Mouse (Mus musculus) erythroid progenitor cell, adult 5-6 weeks (primary cell): ENCODE measurements around the gene Nolc1. TPM values are rescaled to one million over a fixed set of nuclear protein-coding genes. Genes with fewer than 3 reads are reported as not detected.

ENCODE experiments used
- ATAC-seq: replicated peaks from 2 replicates; pipeline ENCODE4 v1.8.0; 2016; ENCODE audit warnings: moderate number of reproducible peaks, mild to moderate bottlenecking, moderate TSS enrichment, inconsistent platforms; ENCODE audit not compliant: poor library complexity, low FRiP score, severe bottlenecking
- total RNA-seq, 2 experiments: library from RNA; stranded (forward) in 1 of 2; stranded (reverse) in 1 of 2; fragments of 150-400 nt in 1 of 2; fragments of 186-747, 209-891 nt in 1 of 2; gene quantifications; 2 replicates each; pipeline versions ENCODE4 v1.2.3 to v1.2.4; 2015 to 2017; ENCODE audit warnings: low replicate concordance in 2 of 2

Gene Nolc1
- total RNA-seq, 2 experiments from 2014 or later = 9.6 to 18.5 TPM

DNA sequence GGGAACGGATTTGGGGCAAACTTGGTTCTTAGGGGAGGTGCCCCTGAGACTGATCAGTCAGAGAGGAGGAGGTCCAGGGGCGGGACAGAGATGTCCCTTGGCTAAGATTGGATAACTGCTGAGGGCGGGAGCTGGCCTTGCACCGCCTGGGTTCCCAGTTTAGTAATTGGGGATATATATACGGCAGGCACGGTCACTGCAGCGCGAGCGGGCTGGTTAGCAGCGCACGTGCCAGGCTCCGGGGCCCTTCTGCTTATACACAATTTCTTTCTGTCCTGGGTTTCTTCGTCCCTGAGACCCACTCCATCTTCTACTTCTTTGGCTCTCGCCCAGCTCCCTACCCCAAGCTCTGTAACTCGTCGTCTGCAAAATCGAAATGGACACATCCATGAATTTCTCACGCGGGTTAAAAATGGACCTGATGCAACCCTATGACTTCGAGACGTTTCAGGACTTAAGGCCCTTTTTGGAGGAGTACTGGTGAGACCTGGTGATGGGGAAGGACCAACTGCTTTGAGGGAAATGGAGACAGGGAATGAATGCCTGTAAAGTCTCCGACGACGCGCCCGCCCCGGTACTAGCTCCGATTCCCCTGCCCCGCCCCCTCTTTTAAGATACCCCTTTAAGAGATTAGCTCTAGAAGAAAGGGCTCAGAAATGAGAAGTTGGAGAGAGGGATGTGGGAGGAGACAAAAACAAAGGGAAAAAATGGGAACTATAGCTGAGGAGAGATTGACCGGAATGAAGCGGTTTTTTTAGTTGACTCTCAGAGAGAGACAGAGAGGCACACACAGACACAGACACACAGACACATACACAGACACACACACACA is 56.2 kb downstream of the Nolc1 start, which contains the start of gene Elovl3:
Gene Elovl3, plus strand, starts transcription at position 204 of the 832 bp plus-strand sequence.
- ATAC-seq = no peak

DNA sequence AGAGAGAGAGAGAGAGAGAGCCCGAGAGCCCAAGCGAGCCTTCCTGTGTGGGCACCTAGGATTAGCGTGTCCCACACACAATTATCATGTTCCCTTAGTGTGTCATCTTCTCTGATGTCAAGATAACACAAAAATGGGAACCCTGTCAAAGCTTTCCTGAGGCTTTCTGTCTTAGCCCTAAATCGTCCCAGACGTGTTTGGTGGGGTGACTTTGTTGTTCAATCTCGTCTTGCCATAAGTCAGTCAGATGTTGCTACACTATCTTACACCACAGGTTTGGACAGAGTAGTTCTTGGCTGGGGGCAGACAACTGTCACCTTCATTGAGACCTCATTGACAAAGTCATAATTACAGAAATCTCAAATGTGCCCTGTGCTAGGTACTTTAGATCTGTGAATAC is 56.9 kb downstream of the Nolc1 start:
- no peak for ATAC-seq

Other genes with a start within 250 kb of the Nolc1 start
- 0.72 and 3.4 TPM in 2 replicates for gene Armh3, start 77.4 kb upstream of the Nolc1 start, total RNA-seq (2015; ENCODE audit: low replicate concordance)
- 1.2 and 2.0 TPM in 2 replicates for gene Armh3, start 77.4 kb upstream of the Nolc1 start, total RNA-seq (2017; ENCODE audit: low replicate concordance)
- gene Hps6, start 72.4 kb upstream of the Nolc1 start, total RNA-seq (2015; ENCODE audit: low replicate concordance) = not detected in 2 replicates
- gene Hps6, start 72.4 kb upstream of the Nolc1 start, total RNA-seq (2017; ENCODE audit: low replicate concordance) = 1.2 TPM in 1 of 2 replicates, not detected in the other
- gene Pprc1, start 31.0 kb upstream of the Nolc1 start, total RNA-seq (2015; ENCODE audit: low replicate concordance) = 69.2 and 76.8 TPM in 2 replicates
- 76.5 and 82.0 TPM in 2 replicates for gene Pprc1, start 31.0 kb upstream of the Nolc1 start, total RNA-seq (2017; ENCODE audit: low replicate concordance)
- 45.3 and 53.3 TPM in 2 replicates for gene Ldb1, start 30.6 kb upstream of the Nolc1 start, total RNA-seq (2015; ENCODE audit: low replicate concordance)
- gene Ldb1, start 30.6 kb upstream of the Nolc1 start, total RNA-seq (2017; ENCODE audit: low replicate concordance) = 62.8 and 77.5 TPM in 2 replicates
- not detected in 2 replicates for gene Elovl3, start 56.0 kb downstream of the Nolc1 start, total RNA-seq (2015; ENCODE audit: low replicate concordance)
- not detected in 2 replicates for gene Elovl3, start 56.0 kb downstream of the Nolc1 start, total RNA-seq (2017; ENCODE audit: low replicate concordance)
- not detected in 2 replicates for gene Pitx3, start 72.5 kb downstream of the Nolc1 start, total RNA-seq (2015; ENCODE audit: low replicate concordance)
- gene Pitx3, start 72.5 kb downstream of the Nolc1 start, total RNA-seq (2017; ENCODE audit: low replicate concordance) = not detected in 2 replicates
- 28.8 and 30.6 TPM in 2 replicates for gene Gbf1, start 76.6 kb downstream of the Nolc1 start, total RNA-seq (2015; ENCODE audit: low replicate concordance)
- gene Gbf1, start 76.6 kb downstream of the Nolc1 start, total RNA-seq (2017; ENCODE audit: low replicate concordance) = 11.4 and 22.2 TPM in 2 replicates
- gene Nfkb2, start 228.5 kb downstream of the Nolc1 start, total RNA-seq (2015; ENCODE audit: low replicate concordance) = 1.1 and 1.7 TPM in 2 replicates
- gene Nfkb2, start 228.5 kb downstream of the Nolc1 start, total RNA-seq (2017; ENCODE audit: low replicate concordance) = 1.2 and 1.9 TPM in 2 replicates